Mouse (Mus musculus) ES-E14 (cell line): ENCODE data around the gene Zfand3. TPM values are rescaled to one million over a fixed set of nuclear protein-coding genes. Genes with fewer than 3 reads are reported as not detected.

Source experiments
- DNase-seq: peaks from one replicate; pipeline ENCODE4 v3.0.0-alpha.2; 2013; ENCODE audit warnings: low read depth, low spot score
- H3K27ac ChIP-seq: 2 replicates; pipeline ENCODE4 v1.5.1; 2012; ENCODE audit warnings: low read depth, mild to moderate bottlenecking, low read length, moderate library complexity, mixed read lengths; ENCODE audit not compliant: poor library complexity, insufficient read depth, severe bottlenecking
- H3K36me3 ChIP-seq: 2 replicates; pipeline ENCODE4 v1.6.1; 2012; ENCODE audit warnings: mild to moderate bottlenecking, low read length, moderate library complexity, mixed read lengths; ENCODE audit not compliant: control insufficient read depth, poor library complexity, insufficient read depth, severe bottlenecking
- H3K4me1 ChIP-seq, 2 experiments: fragments of 150-350 bp in 1 of 2; sonication (generic) in 1 of 2; 2 replicates each; pipeline ENCODE4 v1.6.1; 2012; ENCODE audit warnings: low read length in 2 of 2, mild to moderate bottlenecking in 1 of 2, mixed read lengths in 1 of 2; ENCODE audit not compliant: control insufficient read depth in 2 of 2, insufficient read depth in 2 of 2, poor library complexity in 1 of 2
- H3K4me3 ChIP-seq, 2 experiments: fragments of 150-350 bp in 1 of 2; sonication (generic) in 1 of 2; 2 replicates each; pipeline ENCODE4 v1.5.1; 2012; ENCODE audit warnings: low read length in 2 of 2, low read depth in 1 of 2, mild to moderate bottlenecking in 1 of 2, mixed read lengths in 1 of 2; ENCODE audit not compliant: insufficient read depth in 1 of 2, poor library complexity in 1 of 2, severe bottlenecking in 1 of 2
- H3K9ac ChIP-seq: 2 replicates; pipeline ENCODE4 v1.6.1; 2012; ENCODE audit warnings: low read depth, mild to moderate bottlenecking, low read length, mixed read lengths; ENCODE audit not compliant: poor library complexity, insufficient read depth, severe bottlenecking
- H3K9me3 ChIP-seq: fragments of 150-350 bp; sonication (generic); 2 replicates; pipeline ENCODE4 v1.6.1; 2012; ENCODE audit warnings: low read depth, mild to moderate bottlenecking, low read length; ENCODE audit not compliant: control insufficient read depth, insufficient read depth
- CHD2 ChIP-seq: IDR thresholded peaks from 2 replicates; pipeline ENCODE4 v1.6.1; 2014; ENCODE audit warnings: mild to moderate bottlenecking, low read depth, low read length, inconsistent platforms
- HCFC1 ChIP-seq: IDR thresholded peaks from 2 replicates; pipeline ENCODE4 v1.6.1; 2012; ENCODE audit warnings: low read length, inconsistent platforms, borderline replicate concordance; ENCODE audit not compliant: insufficient read depth
- MAFK ChIP-seq: IDR thresholded peaks from 2 replicates; pipeline ENCODE4 v1.6.1; 2014; ENCODE audit warnings: mild to moderate bottlenecking, low read depth, low read length, inconsistent platforms; ENCODE audit not compliant: insufficient read depth
- ZC3H11A ChIP-seq: IDR thresholded peaks from 2 replicates; pipeline ENCODE4 v1.6.1; 2012; ENCODE audit warnings: low read depth, mild to moderate bottlenecking, inconsistent platforms, low read length, borderline replicate concordance
- ZNF384 ChIP-seq: IDR thresholded peaks from 2 replicates; pipeline ENCODE4 v1.6.1; 2012; ENCODE audit warnings: low read depth, low read length, inconsistent platforms
- in situ Hi-C, 2 experiments: fragments of 600-800 bp; cut with MboI; formaldehyde crosslinking; loops; one replicate each; pipeline ENCODE4 v1.15.1; 2025; ENCODE audit warnings: low sequenced_read_pairs in 2 of 2, inconsistent platforms in 1 of 2; ENCODE audit not compliant: unreplicated experiment in 2 of 2
- total RNA-seq: library from RNA; depleted of rRNA; stranded (reverse); fragments of 300-350 nt; gene quantifications from 2 replicates; pipeline ENCODE4 v1.2.3, GENCODE M21; 2012

The Zfand3 gene
- total RNA-seq, 1 experiment: 43.3 TPM

DNA sequence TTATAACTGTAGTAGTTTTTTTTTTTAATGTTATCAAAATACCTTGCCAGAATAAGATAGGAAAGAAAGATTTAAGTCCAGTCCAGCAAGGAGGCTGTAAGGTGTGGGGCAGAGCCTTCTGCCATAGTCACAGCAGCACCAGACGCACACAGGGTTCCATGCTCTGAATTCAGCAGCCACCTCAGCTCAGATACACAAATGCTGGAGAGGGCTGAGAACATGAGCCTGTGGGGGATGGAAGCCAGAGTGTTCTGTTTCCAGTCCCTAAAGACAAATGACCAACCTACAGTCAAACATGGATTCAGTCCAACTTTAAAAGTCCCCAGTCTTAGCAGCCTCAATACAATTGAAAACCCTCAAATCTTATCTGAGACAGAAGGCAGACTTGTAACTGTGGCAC, 150.3 kb downstream of the Zfand3 start:
- Histone ChIP-seq H3K27ac (no peak overlapping the region), H3K36me3 (no peaks in the 10 kb centered on the region; the same call in 1 of the 2 replicates), H3K9ac (no peak overlapping the region), H3K4me3 (no peak overlapping the region), H3K9me3 (no peaks in the 10 kb centered on the region), H3K4me1 (peaks cover 2 to 12% of the 10 kb centered on the region in 2 experiments; a peak in 3 of 4 replicates)
- TF ChIP-seq ZNF384: no peak
- TF ChIP-seq HCFC1: no peak
- no peak for TF ChIP-seq MAFK
- no peak for TF ChIP-seq ZC3H11A
- TF ChIP-seq CHD2: no peak
- in situ Hi-C loops: no loop called here
- DNase-seq: no peak

DNA sequence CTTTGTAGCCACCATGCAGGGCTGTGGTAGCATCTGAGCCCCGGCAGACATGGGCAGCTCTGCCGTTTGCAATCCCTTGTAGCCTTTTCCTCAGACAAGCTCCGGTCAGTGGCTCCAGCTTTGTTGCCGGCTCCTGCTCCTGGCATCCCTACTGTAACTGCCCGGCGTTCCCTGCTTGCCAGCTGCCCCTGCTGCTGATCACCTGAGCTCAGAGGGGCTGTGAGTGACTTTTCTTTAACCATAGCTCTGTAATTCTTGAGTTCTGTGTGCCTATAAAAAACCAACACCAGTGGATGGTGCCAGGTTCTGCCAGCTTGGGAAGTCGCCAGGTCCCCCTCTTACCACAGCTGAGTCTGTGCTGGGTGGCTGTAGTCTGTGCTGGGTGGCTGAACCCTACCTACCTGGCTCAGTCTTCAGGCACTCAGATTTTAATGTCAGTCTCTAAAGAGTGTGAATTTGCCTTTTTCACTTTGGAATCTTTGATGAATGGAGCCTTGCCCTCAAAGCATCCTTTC, 150.9 kb downstream of the Zfand3 start:
- in situ Hi-C loops: no loop called here
- TF ChIP-seq ZNF384 (0 out of 2 replicates have a peak, but pooled peaks have one; percentile 23), CHD2 (no peak), ZC3H11A (no peak), MAFK (no peak)
- Histone ChIP-seq H3K4me1 (peaks cover 2 to 12% of the 10 kb centered on the region in 2 experiments; a peak in 3 of 4 replicates), H3K4me3 (no peak overlapping the region), H3K36me3 (no peaks in the 10 kb centered on the region; the same call in 1 of the 2 replicates), H3K9me3 (no peaks in the 10 kb centered on the region), H3K27ac (no peak overlapping the region), H3K9ac (no peak overlapping the region)
- DNase-seq: no peak

DNA sequence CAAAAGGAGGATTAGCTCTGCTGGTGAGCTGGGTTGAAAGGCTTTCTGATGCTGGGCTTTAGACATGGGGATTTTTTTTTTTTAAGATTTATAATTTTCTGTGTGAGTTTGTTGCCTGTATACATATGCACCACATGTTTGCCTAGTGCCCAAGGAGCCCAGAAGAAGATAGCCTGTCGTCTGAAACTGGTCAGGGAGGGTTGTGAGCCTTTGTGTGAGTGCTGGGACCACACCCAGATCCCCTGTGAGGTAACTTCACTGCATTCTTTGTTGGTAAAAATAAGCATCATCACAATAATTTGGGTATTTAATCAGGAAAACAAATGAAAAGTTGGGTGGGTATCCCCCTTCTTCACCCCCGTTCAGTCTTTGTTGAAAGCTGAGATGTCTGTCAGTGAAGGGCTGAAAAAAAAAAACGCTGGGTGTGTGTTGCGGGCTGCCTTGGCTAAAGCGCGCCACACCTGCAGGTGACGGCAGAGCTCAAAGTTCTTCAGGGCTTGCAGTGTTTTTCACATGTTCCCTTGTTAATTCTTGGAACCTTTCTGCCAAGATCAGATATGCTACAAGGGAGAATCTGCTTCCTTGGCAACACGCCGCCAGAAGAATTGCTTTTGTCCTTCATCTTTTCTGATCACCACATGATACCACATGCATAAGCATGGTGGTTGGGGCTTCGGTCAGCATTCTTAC, 154.0 kb downstream of the Zfand3 start:
- Histone ChIP-seq H3K4me3 (no peak overlapping the region), H3K27ac (no peak overlapping the region), H3K36me3 (no peaks in the 10 kb centered on the region), H3K9me3 (no peaks in the 10 kb centered on the region), H3K9ac (no peak overlapping the region), H3K4me1 (peaks cover 2 to 12% of the 10 kb centered on the region in 2 experiments; a peak in 3 of 4 replicates)
- no peak for TF ChIP-seq MAFK
- TF ChIP-seq ZNF384: peak; percentile 76
- DNase-seq: peak; percentile 22
- in situ Hi-C loops: no loop called here

DNA sequence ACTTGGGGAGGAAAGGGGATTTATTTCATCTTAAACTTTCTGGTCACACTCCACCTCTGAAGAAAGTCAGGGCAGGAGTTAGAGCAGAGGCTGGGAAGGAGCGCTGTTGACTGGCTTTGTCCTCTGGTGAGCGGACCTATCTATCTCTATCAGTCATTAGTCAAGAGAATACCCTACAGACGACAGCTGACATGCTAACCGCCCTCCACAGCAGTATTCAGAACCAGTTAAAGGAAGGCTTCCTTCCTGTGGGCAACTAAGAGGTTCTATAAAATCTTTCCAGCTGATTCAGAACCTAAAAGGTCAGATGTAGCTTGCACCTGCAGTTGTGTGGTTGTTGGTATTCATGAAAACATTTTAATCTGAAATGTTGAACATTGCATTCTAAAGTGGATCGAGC, 154.8 kb downstream of the Zfand3 start:
- Histone ChIP-seq H3K9ac (no peak overlapping the region), H3K4me1 (peaks cover 2 to 12% of the 10 kb centered on the region in 2 experiments; a peak in 3 of 4 replicates), H3K27ac (no peak overlapping the region), H3K9me3 (no peaks in the 10 kb centered on the region), H3K36me3 (no peaks in the 10 kb centered on the region), H3K4me3 (no peak overlapping the region)
- TF ChIP-seq HCFC1: no peak
- no peak for TF ChIP-seq MAFK
- no peak for TF ChIP-seq CHD2
- TF ChIP-seq ZNF384: no peak
- no peak for TF ChIP-seq ZC3H11A
- in situ Hi-C loops: no loop called here
- DNase-seq: no peak

DNA sequence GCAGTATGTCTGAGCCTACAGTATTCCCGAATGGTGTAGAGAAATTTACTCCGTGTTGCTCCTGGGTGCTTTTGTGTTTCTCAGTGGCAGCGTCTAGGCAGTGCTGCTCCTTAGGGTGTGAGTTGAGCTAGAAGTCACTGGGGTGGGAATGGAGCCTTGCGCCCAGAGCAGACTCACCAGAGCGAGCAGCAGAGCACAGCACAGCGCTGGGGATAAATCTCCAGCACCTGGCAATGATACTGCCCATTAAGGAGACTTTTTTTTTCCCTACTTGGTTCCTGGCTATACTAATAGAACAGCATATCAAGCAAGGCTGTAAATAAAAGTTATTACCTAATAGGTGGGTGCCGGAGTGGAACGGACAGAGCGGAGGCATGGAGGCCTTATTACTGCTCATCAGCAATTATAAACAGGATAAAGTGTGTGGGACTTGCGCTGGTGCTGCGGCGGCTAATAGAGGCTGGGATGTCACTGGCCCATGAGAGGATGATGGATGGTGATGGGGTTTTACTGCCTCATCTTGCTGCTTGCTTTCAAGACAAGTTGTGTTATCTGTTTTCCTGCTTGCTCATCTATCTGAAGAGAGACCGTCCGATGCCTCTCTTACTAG, 156.4 kb downstream of the Zfand3 start:
- Histone ChIP-seq H3K4me1 (peaks cover 2 to 11% of the 10 kb centered on the region in 2 experiments; a peak in 3 of 4 replicates), H3K36me3 (no peaks in the 10 kb centered on the region), H3K9ac (no peak overlapping the region), H3K9me3 (no peaks in the 10 kb centered on the region), H3K27ac (no peak overlapping the region), H3K4me3 (no peak overlapping the region)
- in situ Hi-C loops: no loop called here
- no peak for DNase-seq
- TF ChIP-seq CHD2 (no peak), ZC3H11A (no peak), HCFC1 (no peak), MAFK (no peak), ZNF384 (no peak)
